Mouse (Mus musculus): Measurements from ENCODE around the gene Erich3. TPM values are rescaled to one million over a fixed set of nuclear protein-coding genes. Genes with fewer than 3 reads are reported as not detected.

Gene Erich3
- polyA plus RNA-seq, 1 experiment from 2014 or later: 0.20 TPM

DNA sequence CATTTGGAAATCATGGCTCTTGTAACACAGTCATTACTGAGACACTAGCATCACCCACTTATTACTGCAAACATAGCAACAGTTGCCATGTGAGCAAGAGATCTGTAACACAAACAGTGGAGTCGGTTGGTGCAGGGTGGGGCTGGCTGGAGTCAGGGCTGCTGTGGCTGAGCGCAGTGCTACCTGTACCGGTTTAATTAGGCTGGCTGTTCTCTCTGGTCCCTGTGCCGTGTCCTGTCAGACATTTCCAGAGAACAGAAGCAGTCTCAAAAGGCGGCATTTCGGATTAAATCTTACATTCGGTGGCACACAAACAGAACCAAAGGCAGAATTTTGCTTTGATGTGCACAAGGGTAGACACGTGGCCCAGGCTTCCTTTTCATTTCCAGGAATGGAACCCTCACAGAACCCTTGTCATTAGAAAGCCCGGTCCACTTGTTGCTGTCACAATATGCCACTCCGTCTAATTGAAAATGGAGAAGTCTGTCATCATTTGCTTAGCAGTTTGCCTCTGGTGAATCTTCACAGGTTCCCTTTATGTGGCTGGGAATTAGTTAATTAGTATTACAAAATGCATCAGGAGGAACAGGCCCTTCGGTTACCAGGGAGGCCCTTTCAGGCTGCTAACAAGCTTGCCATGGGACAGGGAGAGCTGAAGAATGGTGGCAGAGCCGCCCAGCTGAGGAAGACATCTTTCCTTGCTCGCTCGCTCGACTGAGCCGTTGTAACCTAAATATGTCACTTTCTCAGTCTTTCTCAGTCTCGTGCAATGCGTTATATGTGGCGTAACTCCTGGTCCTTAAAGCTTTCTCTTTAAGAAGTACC, 153.4 kb downstream of the Erich3 start:
- H3K9ac ChIP-seq: no peak overlapping the region
- H3K36me3 ChIP-seq: no peaks in the 10 kb centered on the region
- H3K4me2 ChIP-seq (replicated peaks): no peak overlapping the region
- WGBS: 42% methylated on average over 19 of the region's 19 CpGs
- no peak overlapping the region for H3K4me3 ChIP-seq
- no peak overlapping the region for H3K27ac ChIP-seq
- no peak for ATAC-seq (ENCODE audit: low FRiP score, low read depth)
- H3K9me3 ChIP-seq: no peaks in the 10 kb centered on the region
- peaks cover 9% of the 10 kb centered on the region for H3K27me3 ChIP-seq
- H3K4me1 ChIP-seq: peaks cover 7% of the 10 kb centered on the region

Other genes starting within 250 kb of the Erich3 start
- gene Cryz, start 67.1 kb upstream of the Erich3 start, polyA plus RNA-seq (2015; fragmentation: Nextera tagmentation; extraction: Ambion mirVana): 22.1 and 22.7 TPM in 2 replicates
- gene Tyw3, start 66.8 kb upstream of the Erich3 start, polyA plus RNA-seq (2015; fragmentation: Nextera tagmentation; extraction: Ambion mirVana): 15.9 and 21.8 TPM in 2 replicates

Measured in limb, embryonic 13.5 days (tissue).